Mouse (Mus musculus) ovary, postnatal 36 days (tissue): ENCODE measurements at regions not wholly inside any gene's neighbourhood (a gene's known extent, or its start where the extent isn't known, plus 50 kb on each side); places are given as distances from the start of the nearest gene placed in this dataset.
A peak's percentile ranks its signal among the peaks of the same experiment; 100 is the strongest.

Experiments
- DNase-seq: peaks from one replicate; pipeline ENCODE4 v3.0.0; 2022; ENCODE audit warnings: low spot score, mixed read lengths

DNA sequence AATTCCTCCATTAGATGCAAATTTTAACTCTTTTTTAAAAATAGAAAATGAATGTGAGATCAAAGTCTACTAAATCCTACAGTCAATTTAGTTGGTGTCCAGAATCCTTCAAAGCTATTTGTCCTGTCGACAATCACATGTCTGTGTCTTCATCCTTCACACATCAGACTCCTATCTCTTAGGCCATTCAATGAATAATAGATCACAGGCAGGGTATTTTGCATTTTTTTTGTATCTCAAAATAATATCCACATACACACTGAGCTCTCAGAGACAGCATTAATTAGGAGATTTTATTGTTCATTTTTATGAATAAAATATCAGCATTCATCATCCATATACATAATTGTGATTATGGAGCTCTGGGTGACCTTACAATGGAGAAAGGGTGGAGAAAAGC is 427.2 kb downstream of the Hao1 start:
- DNase-seq: no peak

DNA sequence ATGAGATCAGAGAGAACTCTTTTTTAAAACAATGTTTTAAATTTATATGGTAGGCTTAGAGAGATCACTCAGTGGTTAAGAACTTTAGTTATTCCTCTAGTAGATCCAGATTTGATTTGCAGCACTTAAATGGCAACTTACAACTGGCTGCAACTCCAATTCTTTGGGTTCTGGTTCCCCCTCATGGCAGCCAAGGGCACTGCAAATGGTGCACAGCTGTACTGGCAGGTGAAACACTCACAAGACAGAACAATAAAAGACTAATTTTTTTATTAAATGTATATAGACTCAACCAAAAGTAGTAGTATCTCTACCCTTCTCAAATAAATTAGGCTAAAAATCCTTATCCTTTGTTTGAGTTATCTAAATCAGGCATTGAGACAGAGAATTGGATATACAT is 446.9 kb downstream of the Hao1 start:
- DNase-seq: no peak

DNA sequence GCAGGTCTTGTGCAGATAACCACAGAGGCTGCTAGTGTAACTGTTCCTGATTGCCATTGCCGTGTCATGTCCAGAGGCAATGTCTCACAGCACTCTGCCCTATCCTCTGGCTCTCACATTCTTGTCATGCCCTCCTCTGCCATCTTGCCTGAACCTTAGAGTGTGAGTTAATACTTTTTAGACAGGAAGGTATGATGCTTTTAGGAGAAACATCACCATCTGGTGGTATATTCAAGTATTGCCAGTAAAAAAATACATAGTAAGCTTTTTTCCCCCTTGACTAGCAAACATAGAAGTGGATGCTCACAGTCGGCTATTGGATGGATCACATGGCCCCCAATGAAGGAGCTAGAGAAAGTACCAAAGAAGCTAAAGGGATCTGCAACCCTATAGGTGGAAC is 465.8 kb downstream of the Hao1 start:
- DNase-seq: no peak

DNA sequence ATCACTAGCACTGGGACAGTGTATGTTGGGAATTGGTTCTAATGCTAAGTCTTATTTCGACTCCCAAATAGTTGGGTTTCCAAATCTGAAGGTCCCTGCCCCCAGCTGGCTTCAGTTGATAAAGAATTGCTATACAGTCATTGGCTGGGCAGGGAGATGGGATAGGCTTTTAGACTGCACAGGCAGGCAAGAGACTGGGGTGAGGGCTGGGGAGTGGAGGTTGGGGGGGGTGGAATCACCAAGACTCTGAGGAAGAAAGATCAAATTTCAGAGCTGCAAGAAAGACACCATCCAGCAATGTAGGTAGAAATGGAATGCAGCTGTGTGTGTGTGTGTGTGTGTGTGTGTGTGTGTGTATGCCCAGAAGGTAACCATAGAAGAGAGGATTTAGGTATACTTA is 474.0 kb downstream of the Hao1 start:
- no peak for DNase-seq

DNA sequence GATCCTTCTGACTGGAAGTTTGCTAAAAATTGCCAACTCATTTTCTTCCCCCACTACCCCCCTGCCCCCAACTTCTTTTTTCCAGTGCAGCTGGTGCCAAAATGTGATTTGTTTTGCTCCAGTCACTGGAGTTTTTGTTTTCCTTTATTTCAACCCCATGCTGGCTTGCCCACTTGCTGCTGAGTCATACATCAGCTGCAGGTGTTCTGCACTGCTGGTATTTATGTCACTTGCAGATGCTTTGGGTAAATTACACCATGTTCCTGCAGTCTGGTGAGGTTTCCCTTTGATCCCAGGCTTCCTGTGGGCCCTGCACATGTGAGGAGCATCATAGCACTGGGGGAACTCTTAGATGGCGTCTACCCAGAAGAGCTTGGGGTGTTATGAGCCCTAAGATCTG is 476.2 kb downstream of the Hao1 start:
- no peak for DNase-seq

DNA sequence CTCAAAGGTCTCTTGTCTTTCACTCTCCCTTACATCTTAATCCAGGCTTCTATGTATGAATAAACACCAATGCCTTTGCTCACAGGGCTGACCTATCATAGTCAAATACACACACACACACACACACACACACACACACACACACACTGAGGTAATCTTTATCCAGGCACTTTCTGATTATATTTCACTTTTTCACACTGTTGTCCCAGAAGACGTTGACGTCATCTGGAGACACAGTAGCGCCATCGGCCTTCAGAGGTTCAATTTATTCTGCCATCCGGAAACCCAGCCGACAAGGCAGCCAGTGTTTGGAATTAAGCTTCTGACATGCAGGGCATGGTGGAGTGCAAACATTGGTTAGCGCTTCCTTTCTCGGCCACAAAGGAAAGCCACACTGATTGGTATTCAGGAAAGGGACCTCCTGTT is 486.2 kb downstream of the Hao1 start:
- no peak for DNase-seq

DNA sequence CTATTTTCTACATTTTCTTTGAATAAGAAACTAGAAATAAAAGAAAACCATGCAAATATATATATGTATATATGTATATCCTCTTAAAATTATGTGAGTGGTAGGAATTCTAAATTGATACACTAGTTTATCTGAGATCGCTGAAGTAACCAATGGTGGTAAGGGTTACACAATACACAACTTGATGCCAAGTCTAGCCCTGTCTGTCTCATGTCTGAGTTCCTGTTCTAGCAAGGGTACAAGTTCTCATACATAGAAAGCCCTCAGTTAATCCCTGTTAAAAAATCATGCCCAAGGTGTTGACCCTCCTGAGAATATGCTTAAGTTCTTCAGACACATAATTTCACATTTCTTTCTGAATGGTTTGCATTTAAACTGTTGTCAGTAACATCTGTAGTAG is 486.8 kb downstream of the Hao1 start:
- no peak for DNase-seq

DNA sequence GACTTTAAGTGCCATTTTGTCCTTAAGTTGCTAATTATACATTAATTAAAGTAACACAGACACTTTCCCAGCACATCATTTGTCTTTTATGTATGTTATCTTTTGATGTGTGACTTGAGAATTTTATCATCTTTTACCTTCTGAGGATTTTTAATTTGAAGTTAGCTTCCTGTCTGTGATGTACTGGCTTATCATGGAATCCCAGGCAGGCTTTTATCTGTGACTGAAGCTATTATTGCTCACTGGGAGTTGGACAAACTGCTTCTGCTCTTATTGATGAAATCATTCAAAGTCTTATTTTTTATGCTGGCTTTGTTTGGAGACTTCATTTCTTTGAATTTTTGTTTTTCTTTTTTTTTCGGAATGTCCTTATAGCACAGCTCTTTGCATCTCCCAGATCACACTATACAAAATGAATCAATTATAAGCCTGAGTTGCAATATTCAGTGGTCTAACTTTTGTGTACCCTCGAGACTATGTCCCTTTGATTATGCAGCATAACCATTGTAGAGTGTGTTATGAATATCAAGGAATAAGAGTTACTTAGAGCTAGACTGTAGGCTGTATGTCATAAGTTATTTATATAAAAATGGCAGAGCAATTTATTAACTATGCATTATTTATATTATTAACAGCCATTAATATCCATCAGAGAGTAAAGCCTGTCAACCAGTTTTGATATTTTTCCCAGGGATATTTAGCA is 494.1 kb downstream of the Hao1 start:
- no peak for DNase-seq

DNA sequence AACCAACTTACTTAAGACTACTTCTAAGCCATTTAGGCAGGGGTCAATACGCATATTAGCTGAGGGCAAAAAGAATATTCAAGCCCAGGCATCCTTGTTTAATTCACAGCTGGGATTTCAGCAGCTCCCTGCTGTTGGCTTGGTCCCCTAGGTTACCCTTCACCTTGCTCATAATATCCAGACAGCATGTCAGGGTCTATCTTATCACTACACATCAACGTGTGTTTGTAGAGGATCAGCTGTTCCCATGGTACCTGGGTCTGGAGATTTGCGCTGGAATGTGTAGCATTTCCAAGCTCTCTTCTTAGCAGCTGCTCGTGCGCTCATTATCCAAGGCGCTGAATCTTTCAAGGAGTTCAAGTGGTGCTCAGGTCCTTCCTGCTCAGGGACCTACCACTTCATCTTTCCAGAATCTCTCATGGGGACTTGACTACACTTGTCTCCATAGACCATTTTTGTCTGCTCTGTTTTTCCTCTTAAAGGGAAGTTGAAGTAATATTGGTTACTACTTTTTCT is 484.5 kb downstream of the Bmp2 start:
- DNase-seq: no peak

DNA sequence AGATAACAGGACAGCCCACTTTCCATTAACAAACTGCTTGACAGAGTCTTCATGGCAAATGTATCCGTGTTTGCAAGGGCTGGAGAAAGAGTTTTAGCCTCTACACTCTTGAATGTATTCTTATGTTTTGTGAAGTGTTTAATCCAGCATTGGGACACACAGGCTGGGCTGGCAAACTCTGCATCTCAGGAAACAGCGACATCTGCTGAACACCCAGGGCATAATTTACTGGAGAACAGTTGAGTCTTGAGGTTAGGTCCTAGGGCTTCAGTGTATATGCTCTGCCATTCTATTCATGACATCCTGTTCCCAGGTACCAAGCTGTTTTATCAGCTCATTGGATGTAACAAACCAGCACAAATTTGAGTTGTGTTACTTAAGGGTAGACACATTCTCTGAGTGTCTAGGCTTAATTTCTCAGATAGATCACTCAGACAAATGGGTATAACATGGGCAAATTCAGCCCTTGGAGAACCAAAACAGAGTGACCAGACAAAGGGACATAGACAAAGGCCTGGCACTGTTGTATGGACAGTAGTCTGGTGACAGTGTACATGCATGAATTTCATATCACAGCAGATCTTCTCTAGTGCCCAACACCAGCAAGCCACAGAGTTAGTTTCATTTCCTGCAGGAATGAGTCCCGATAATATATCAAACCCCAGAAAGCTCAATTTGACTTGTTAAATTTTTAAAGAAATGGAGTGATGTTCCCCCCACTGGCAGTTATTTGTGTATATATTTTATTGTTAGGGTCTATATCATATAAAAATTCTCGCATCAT is 477.9 kb downstream of the Bmp2 start:
- DNase-seq: peak; percentile 19

DNA sequence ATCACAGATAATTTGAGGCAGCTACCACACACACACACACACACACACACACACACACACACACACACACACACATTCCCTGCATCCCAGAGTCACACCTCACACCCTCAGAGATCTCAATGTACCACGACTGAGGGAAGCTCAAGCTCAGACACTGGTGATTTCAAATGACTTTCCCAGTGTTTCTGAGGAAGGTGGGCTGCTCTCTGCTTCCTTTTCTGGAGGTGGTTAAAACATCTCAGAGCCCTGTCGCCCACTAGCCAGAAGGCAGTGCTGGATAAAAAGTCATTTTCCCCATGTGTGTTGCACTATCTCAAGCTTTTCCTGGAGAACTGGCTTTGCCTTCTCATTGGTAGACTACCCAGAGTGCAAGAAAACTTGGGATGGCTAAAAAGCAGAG is 477.2 kb downstream of the Bmp2 start:
- DNase-seq: no peak

DNA sequence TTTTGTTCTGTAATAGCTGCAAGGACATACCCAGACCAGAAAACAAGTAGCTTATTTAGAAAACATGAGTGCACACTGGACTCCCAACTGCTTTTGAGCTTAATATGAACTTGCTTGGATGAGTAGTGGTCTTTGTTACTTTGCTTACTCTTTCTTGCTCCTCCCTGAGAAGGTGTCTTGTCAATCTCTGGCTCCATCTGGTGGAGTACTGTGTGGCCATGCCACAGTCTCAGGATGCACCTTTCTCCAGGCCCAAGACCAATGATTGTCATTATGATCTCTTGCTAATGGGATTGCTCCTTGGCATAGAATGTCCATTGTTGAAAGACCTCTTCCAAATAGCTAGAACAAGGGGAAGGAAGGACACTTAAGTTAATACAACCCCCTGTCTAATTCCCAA is 465.1 kb downstream of the Bmp2 start:
- peak; percentile 4 for DNase-seq

DNA sequence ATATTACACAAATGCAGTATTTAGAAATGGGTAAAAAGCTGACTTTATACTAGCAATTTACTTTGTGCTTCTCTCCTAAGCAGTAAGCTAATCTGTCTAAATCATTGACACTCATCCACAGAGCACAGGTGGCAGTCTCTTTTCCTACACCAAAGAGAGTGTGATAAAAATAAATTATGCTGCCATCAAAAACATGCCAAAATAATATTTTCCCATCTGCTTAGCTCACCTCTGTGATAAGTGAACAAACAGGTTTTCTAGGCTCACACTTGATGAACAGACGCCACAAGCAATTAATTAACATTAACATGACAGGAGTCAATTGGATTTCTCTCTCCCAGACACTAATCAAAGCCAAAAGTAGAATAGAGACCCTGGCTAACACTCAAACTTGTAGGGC is 451.2 kb downstream of the Bmp2 start:
- no peak for DNase-seq

DNA sequence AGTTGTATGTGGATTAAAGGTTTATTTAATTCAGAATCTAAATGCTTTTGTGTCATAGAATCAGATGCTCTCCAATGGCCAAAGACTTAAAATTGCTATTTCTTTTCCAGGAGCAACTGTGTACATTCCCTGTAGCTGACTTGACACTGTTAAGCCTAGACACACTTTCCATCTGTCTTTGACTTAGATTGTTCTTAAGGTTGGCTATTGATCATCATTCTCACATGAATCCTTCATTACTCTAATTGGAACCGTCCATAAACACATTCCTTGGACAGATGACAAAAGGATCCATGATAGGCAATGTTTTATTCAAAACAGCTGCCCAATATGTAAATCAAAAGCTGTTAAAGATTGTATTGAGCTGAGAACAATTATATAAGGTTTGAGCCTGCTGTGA is 442.8 kb downstream of the Bmp2 start:
- no peak for DNase-seq

DNA sequence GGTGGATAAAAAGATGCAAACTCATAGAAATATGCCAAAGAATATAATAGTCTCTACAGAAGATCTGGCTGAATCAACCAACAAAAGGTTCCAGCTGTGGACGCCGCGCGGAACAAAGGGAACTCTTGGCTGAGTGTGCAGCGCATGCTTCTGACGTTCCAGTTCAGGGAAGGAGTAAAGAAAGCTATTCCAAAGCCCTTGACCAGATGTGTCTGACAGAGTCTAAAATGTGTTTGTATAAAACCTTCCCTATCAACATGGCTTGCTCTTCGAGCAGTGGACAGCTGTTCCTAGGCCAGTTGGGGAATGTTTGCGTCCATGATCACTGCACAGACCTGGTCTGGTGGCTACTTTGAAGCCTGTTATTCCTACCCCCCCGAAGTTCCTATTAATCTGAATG is 442.4 kb downstream of the Bmp2 start:
- DNase-seq: peak; percentile 3

DNA sequence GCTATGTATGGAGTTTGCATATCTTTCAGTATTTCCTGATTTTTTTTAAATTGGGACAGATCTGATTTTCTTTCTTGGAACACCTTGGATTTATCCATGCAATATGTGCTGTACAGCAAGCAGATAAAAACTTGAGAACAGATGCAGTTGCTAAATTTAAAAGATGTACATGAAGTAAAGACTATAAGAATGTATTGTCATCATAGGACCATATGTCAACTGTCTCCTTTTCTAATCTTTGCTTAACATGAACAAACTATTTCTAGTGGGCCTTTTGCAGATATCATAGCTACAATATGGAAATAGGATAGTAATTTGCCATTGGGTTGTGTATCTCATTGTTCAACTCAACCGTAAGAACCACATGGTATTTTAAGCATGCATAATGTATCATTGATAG is 435.7 kb downstream of the Bmp2 start:
- no peak for DNase-seq
